Mouse (Mus musculus): ENCODE data around the gene Gapdhs.
"Not testable (repeated sequence)": the region's sequence is repeated elsewhere in the genome, so short reads cannot be mapped to it uniquely, and the experiment has no call there.

Gene Gapdhs

DNA sequence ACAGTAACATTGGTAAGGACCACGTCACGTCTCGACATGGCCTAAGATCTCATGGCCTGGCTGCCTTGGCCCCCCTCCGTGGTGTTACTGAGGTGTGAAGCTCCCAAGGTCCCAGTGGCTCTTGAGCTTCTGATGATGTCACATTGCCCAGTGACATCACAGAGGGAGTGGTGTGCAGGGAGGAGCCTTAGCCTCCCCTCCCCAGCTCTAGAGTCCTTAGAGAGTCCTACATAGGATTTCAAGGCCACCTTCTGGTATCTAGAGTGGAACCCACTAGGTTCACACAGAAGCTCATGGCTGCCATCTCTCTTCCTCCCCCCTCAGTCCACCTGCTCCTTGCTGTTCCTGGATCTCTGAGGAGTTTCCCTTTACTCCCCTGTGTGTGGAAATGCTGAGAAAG lies at the start of gene Gapdhs:
TSS of gene Gapdhs (minus strand) at position 65 of the 400 bp plus-strand sequence.
- not testable (repeated sequence) for DNase-seq (ENCODE audit: low spot score in 2 of 2)

- no peak for DNase-seq (ENCODE audit: low spot score in 2 of 2)
Measured at GRCm38 (mm10) chr7:30791921-30792320, 48.4 kb upstream of the Gapdhs start.

GRCm38 (mm10) chr7:30790141-30790540 lies 46.7 kb upstream of the Gapdhs start:
- no peak for DNase-seq (ENCODE audit: low spot score in 2 of 2)

- no peak for DNase-seq (ENCODE audit: low spot score in 2 of 2)
Measured at GRCm38 (mm10) chr7:30787377-30788022, 44.0 kb upstream of the Gapdhs start, which contains the start of gene Krtdap. Gene Krtdap (plus strand): TSS chr7:30787896.

DNA sequence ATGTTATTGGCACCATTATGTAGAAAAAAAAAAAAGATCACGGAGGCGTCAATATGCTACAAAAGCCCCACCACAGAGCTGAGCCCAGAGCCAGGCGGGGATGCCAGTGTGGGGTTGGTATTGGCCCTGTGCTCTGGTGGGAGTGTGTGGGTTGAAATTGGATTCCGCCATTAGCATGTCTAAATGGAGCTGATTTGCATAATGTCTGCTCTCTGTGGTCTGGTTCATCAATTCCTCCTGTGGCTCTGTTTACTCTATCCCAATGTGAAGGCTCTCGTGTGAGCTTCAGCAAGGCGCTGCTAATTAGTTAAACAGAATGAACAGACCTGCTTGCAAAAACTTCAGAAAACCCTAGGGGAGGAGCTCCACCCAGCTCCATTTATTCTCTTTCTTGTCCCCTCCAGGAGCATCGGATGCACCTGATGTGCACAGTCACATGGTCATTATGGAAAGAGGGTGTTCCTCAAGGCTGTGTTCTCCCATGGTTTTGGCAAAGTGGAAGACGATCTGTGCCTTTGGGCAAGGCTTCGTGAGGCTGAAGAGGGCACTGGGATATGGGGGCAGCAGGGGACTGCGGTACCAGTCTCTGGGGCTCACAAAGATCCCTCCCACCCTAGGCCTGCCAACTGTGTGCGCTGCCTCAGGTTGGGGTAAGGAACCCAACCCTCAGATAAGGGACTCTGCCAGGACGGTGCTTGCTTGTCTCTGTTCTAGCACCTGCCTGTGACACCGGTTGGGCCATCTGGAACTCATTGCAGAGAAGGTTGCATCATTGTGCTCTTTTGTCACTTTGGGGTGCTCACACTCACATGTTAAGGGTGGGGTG lies 42.5 kb upstream of the Gapdhs start:
- DNase-seq (ENCODE audit: low spot score in 2 of 2): no peak

DNA sequence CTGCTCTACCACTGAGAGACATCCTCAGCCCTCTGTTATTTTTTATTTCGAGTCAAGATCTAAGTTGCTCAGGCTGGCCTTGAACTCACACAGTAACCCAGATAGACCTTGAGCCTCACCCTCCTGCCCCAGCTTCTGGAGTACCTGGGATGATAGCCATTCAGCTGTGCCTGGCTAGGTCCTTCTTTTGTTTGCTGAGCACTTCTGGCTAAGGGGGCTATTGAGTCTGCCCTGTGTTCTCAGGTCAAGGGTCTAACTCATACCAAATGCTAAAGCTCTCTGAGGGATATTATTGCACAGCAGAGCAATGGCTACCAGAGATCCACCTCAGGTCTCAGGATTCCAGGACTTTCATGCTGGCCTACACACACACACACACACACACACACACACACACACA lies 41.7 kb upstream of the Gapdhs start:
- DNase-seq (ENCODE audit: low spot score in 2 of 2): no peak

DNA sequence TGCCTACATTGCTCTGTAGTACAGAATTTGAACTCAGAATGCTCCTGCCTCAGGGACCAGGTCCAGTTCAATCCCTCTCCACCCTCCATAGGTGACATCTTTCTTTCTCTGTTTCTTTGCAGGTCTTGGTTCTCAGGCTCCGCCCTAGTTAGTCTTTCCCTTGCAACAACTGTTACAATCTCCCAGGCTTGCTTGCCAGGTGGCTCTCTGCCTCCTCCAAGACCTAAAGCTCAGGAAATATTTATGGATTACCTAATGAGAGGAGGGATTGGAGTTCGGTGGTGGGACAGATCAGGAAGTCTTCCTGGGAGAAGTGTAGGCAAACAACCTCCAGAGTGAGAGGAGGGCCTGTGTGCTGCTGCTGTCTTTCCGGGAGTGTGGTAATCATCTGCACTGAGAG lies 39.2 kb upstream of the Gapdhs start:
- DNase-seq (ENCODE audit: low spot score in 2 of 2): no peak

- no peak for DNase-seq (ENCODE audit: low spot score in 2 of 2)
Measured at GRCm38 (mm10) chr7:30781792-30782191, 38.3 kb upstream of the Gapdhs start.

DNA sequence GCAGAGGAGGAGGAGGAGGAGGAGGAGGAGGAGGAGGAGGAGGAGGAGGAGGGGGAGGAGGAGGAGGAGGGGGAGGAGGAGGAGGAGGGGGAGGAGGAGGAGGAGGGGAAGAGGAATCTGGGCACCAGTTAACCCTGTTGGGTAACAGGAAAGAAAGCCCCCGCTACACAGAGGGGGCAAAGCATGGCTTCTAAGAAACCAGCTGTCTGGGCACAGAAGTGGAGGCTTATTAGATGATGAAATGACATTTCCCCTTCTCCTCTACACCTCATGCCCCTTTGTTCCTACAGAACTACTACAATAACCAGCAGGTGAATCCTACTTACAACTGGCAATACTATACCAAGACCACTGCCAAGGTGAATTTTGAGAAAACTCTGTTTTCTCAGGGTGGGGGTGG lies 34.4 kb upstream of the Gapdhs start:
- no peak for DNase-seq (ENCODE audit: low spot score in 2 of 2)

- no peak for DNase-seq (ENCODE audit: low spot score in 2 of 2)
Measured at GRCm38 (mm10) chr7:30777081-30777579, 33.6 kb upstream of the Gapdhs start.

- DNase-seq (ENCODE audit: low spot score in 2 of 2): no peak
Measured at GRCm38 (mm10) chr7:30776104-30776503, 32.6 kb upstream of the Gapdhs start.

GRCm38 (mm10) chr7:30769236-30769635 lies 25.8 kb upstream of the Gapdhs start:
- DNase-seq (ENCODE audit: low spot score in 2 of 2): no peak

- no peak for DNase-seq (ENCODE audit: low spot score in 2 of 2)
Measured at GRCm38 (mm10) chr7:30766408-30766807, 22.9 kb upstream of the Gapdhs start.

DNA sequence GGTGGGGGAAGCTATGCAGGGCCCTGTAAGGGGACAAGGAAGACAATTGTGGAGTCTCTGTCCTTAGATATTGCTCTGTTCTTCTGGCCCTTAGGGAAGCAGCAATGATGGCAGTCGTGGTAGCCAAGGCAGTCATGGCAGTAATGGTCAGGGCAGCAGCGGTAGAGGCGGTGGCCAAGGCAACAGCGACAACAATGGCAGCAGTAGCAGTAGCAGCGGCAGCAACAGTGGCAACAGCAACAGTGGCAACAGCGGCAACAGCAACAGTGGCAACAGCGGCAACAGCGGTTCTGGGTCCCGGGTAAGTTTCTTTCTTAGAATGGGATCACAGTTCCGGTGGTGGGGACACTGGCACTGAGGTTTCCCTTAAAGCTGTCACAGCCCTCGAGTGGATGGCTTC lies 21.7 kb upstream of the Gapdhs start:
- DNase-seq (ENCODE audit: low spot score in 2 of 2): no peak

GRCm38 (mm10) chr7:30763456-30763855 lies 20.0 kb upstream of the Gapdhs start, which contains the start of gene Dmkn:
Gene Dmkn (plus strand): TSS chr7:30763756.
- no peak for DNase-seq (ENCODE audit: low spot score in 2 of 2)

DNA sequence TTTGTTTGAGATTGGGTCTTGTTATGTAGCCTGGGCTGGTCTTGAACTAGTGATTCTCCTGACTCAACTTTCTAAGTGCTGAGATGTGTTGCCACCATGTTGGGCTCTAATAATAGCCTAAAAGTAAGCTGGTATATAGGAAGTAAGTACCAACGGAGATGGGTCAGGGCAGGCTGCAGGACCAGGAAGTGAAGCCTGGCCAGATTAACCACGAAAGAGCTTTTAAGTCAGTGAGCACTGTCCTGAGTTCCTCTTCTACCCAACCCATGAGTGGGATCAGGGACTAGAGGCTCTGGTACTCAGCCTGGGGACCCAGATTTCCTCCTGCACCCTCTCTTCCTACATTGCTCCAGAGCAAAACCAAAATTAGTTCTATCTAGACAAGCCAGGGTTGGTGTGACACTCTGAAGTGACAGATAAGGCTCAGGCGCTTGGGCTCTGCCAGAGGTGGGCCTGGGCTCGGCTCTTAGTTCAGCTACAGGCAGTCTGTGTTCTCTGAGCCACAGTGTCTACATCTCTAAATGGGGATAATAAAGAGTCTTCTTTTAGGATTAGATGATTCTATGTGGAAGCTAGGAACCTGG lies 18.4 kb upstream of the Gapdhs start:
- DNase-seq (ENCODE audit: low spot score in 2 of 2): no peak

GRCm38 (mm10) chr7:30758853-30759252 lies 15.4 kb upstream of the Gapdhs start:
- no peak for DNase-seq (ENCODE audit: low spot score in 2 of 2)

DNA sequence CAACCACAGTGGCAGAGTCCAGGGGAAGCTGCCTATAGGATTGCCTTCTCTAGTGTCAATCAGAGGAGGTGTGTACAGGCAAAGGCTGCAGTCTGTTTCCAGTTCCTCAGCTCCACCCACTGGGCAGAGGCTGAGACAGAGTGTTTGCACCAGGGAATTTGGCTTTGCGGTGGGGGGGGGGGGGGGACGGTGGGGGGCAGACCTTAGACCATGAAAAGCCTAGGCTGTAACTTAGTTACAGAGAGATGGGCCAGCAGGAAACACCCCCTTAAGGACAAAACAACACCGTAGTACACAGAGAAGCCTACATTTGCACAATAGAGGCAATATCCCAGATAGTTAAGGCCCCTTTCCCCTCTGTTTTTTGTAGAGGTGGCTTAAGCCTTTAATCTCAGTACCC lies 13.5 kb upstream of the Gapdhs start:
- no peak for DNase-seq (ENCODE audit: low spot score in 2 of 2)

DNA sequence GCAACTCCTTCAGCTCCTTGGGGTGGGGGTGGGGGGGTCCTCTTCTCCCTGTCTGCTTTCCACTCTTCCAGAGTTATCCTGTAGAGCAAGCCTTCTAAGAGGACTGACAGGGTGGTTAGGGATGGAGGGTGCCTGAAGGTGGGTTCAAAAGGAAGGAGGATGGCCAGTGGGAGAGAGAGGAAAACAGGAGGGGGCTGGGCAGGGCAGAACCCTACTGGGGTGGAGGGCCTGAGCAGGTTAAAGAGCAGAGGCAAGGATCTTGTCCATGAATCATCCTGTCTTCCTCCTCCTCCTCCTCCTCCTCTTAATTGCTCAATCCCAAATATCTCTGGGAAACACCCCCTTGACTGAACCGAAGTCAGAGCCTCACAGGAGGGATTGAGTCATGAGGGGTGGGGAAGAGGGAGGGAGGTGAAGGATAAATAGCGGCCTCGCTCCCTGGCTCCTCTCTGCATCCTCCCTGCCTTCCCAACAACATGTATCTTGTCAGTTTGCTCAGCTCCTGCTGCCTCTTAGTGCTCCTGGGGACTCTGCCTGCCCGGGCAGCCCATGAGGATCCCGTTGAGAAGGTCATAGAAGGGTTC lies 7.7 kb upstream of the Gapdhs start, which contains the start of gene Sbsn:
TSS of gene Sbsn (plus strand) at position 386 of the 584 bp plus-strand sequence.
- no peak for DNase-seq (ENCODE audit: low spot score in 2 of 2)

GRCm38 (mm10) chr7:30749824-30750606 lies 6.5 kb upstream of the Gapdhs start:
- DNase-seq (ENCODE audit: low spot score in 2 of 2): no peak

- DNase-seq (ENCODE audit: low spot score in 2 of 2): no peak
Measured at GRCm38 (mm10) chr7:30747525-30748204, 4.2 kb upstream of the Gapdhs start.

All from urinary bladder, postnatal 4 days (tissue).